Mouse (Mus musculus): ENCODE results near the gene Myom3.

Myom3 gene

GRCm38 (mm10) chr4:135814896-135815295, 55.4 kb downstream of the Myom3 start:
- no peak for DNase-seq (ENCODE audit: low spot score in 2 of 2)

GRCm38 (mm10) chr4:135816905-135817622, 57.5 kb downstream of the Myom3 start:
- peak in 1 of 2 experiments; percentile 45 for DNase-seq (ENCODE audit: low spot score in 2 of 2)

GRCm38 (mm10) chr4:135818366-135818765, 58.9 kb downstream of the Myom3 start:
- DNase-seq (ENCODE audit: low spot score in 2 of 2) = no peak

GRCm38 (mm10) chr4:135819826-135820526, 60.5 kb downstream of the Myom3 start:
- DNase-seq (ENCODE audit: low spot score in 2 of 2) = peak in 1 of 2 experiments; percentile 33

- no peak for DNase-seq (ENCODE audit: low spot score in 2 of 2)
Measured at GRCm38 (mm10) chr4:135821772-135822171, 62.3 kb downstream of the Myom3 start.

GRCm38 (mm10) chr4:135823298-135823697, 63.8 kb downstream of the Myom3 start:
- DNase-seq (ENCODE audit: low spot score in 2 of 2) = peak in 1 of 2 experiments; percentile 38

GRCm38 (mm10) chr4:135824254-135824653, 64.7 kb downstream of the Myom3 start:
- no peak for DNase-seq (ENCODE audit: low spot score in 2 of 2)

GRCm38 (mm10) chr4:135828491-135828890, 69.0 kb downstream of the Myom3 start:
- peak; percentile 89 to 93 for DNase-seq (ENCODE audit: low spot score in 2 of 2)

GRCm38 (mm10) chr4:135832070-135832469, 72.6 kb downstream of the Myom3 start:
- DNase-seq (ENCODE audit: low spot score in 2 of 2) = no peak

- no peak for DNase-seq (ENCODE audit: low spot score in 2 of 2)
Measured at GRCm38 (mm10) chr4:135833301-135834123, 74.0 kb downstream of the Myom3 start.

- no peak for DNase-seq (ENCODE audit: low spot score in 2 of 2)
Measured at GRCm38 (mm10) chr4:135834124-135834717, 74.7 kb downstream of the Myom3 start.

GRCm38 (mm10) chr4:135838925-135839292, 79.4 kb downstream of the Myom3 start:
- no peak for DNase-seq (ENCODE audit: low spot score in 2 of 2)

- DNase-seq (ENCODE audit: low spot score in 2 of 2) = peak in 1 of 2 experiments; percentile 44
Measured at GRCm38 (mm10) chr4:135839293-135840011, 79.9 kb downstream of the Myom3 start.

- no peak for DNase-seq (ENCODE audit: low spot score in 2 of 2)
Measured at GRCm38 (mm10) chr4:135844400-135844799, 84.9 kb downstream of the Myom3 start.

GRCm38 (mm10) chr4:135847581-135847980, 88.1 kb downstream of the Myom3 start:
- DNase-seq (ENCODE audit: low spot score in 2 of 2) = no peak

- peak; percentile 83 to 92 for DNase-seq (ENCODE audit: low spot score in 2 of 2)
Measured at GRCm38 (mm10) chr4:135850411-135851095, 91.0 kb downstream of the Myom3 start.

- no peak for DNase-seq (ENCODE audit: low spot score in 2 of 2)
Measured at GRCm38 (mm10) chr4:135851942-135852341, 92.4 kb downstream of the Myom3 start.

GRCm38 (mm10) chr4:135853987-135854546, 94.6 kb downstream of the Myom3 start:
- DNase-seq (ENCODE audit: low spot score in 2 of 2) = no peak

- DNase-seq (ENCODE audit: low spot score in 2 of 2) = no peak
Measured at GRCm38 (mm10) chr4:135854630-135855029, 95.1 kb downstream of the Myom3 start.

- DNase-seq (ENCODE audit: low spot score in 2 of 2) = no peak
Measured at GRCm38 (mm10) chr4:135855080-135855479, 95.6 kb downstream of the Myom3 start.
